Comparison of ENCODE assay signal across 11 mouse cellular contexts in genomic region chr5:65040463-65040862, GRCm38 (mm10). TPM values are rescaled to one million over a fixed set of nuclear protein-coding genes. Genes with fewer than 3 reads are reported as not detected.
DNase-seq lines count a peak whose midpoint lies in the region; ATAC-seq lines count a peak whose summit lies in the region.
"Had no signal": no experiment of that assay in that cellular context is flagged by ENCODE, and none has a peak within 500 bp of the region (broad histone marks: within the 10 kb centered on the region; RNA-seq: fewer than 3 reads in every experiment).

No protein-coding gene starts in this region.

- intact Hi-C loops in left cerebral cortex, postnatal 36 days (cut with DNase I), result no loop called here

- H3K4me1 ChIP-seq in forebrain, embryonic 14.5 days (ENCODE audit: control insufficient read depth, insufficient read depth, low read length), result peaks cover 13% of the 10 kb centered on the region; the same call in 1 of the 2 replicates
- H3K4me1 ChIP-seq: embryonic facial prominence, embryonic 13.5 days had no signal

- no peaks in the 10 kb centered on the region for H3K27me3 ChIP-seq in forebrain, embryonic 14.5 days (replicated peaks; ENCODE audit: control insufficient read depth, insufficient read depth, low read length)
- H3K27me3 ChIP-seq: embryonic facial prominence, embryonic 13.5 days; limb, embryonic 15.5 days had no signal

- peak; percentile 25 for DNase-seq in heart, postnatal 4 days
- no peak for DNase-seq in heart, adult 11 months
- peak; percentile 30 for DNase-seq in right cerebral cortex, postnatal 14 days
- no peak for DNase-seq in right cerebral cortex, postnatal 36 days (ENCODE audit: low spot score in 2 of 2)
- peak; percentile 22 to 30 for DNase-seq in thymus, postnatal 36 days
- DNase-seq in forebrain, embryonic 14.5 days (ENCODE audit: low spot score), result no peak
- no peak for DNase-seq in left cerebral cortex, postnatal 36 days (ENCODE audit: low spot score in 2 of 2)
- DNase-seq: kidney, adult 11 months had no signal

- WGBS in forebrain, embryonic 14.5 days, result 78% methylated on average over 5 of the region's 5 CpGs

- 0 out of 2 replicates have a peak, but pooled peaks have one; percentile 23 for ATAC-seq in common myeloid progenitor, adult 5-6 weeks (replicated peaks; ENCODE audit: low read depth, poor library complexity, severe bottlenecking)
- ATAC-seq in forebrain, embryonic 14.5 days, result no peak

- no peaks in the 10 kb centered on the region for H3K36me3 ChIP-seq in forebrain, embryonic 14.5 days (ENCODE audit: control insufficient read depth, insufficient read depth, low read length)

- H3K4me2 ChIP-seq in forebrain, embryonic 14.5 days (ENCODE audit: low read length), result no peak overlapping the region
- H3K4me2 ChIP-seq: embryonic facial prominence, embryonic 13.5 days; limb, embryonic 15.5 days had no signal

- H3K27ac ChIP-seq in forebrain, embryonic 14.5 days (ENCODE audit: low read depth, low read length), result no peak overlapping the region
- H3K27ac ChIP-seq: embryonic facial prominence, embryonic 13.5 days; limb, embryonic 15.5 days had no signal

- H3K4me3 ChIP-seq in forebrain, embryonic 14.5 days (ENCODE audit: low read depth, low read length), result no peak overlapping the region
- H3K4me3 ChIP-seq: embryonic facial prominence, embryonic 13.5 days; limb, embryonic 15.5 days had no signal

- no peaks in the 10 kb centered on the region for H3K9me3 ChIP-seq in forebrain, embryonic 14.5 days (replicated peaks; ENCODE audit: control insufficient read depth, low read length)
- H3K9me3 ChIP-seq: embryonic facial prominence, embryonic 13.5 days; limb, embryonic 15.5 days had no signal

- no peak overlapping the region for H3K9ac ChIP-seq in forebrain, embryonic 14.5 days (ENCODE audit: low read length)
- H3K9ac ChIP-seq: embryonic facial prominence, embryonic 13.5 days; limb, embryonic 15.5 days had no signal

RNA-seq across cellular contexts. Expression of gene Tmem156, which starts 51.5 kb away (rescaled TPM):
- total RNA-seq in heart, postnatal 4 days (2021), result under 1 TPM; 0.19 to 0.20 TPM
- total RNA-seq in common myeloid progenitor, adult 5-6 weeks (2017), result 9.6 and 13.0 TPM in 2 replicates
- 0.10 and 0.22 TPM in 2 replicates for polyA plus RNA-seq in forebrain, embryonic 14.5 days (2014; fragmentation: Nextera tagmentation; extraction: Ambion mirVana)
- total RNA-seq in left cerebral cortex, postnatal 36 days (2021), result under 1 TPM; 0.27 to 0.50 TPM

Comparison
In these comparisons a context has a peak if more than half of its experiments do, and no peak if none do; other contexts are left out.
1. DNase-seq: peak in heart, postnatal 4 days (single experiment), right cerebral cortex, postnatal 14 days (single experiment) and thymus, postnatal 36 days (2 of 2); none in heart, adult 11 months (single experiment), right cerebral cortex, postnatal 36 days (0 of 2), forebrain, embryonic 14.5 days (single experiment) and left cerebral cortex, postnatal 36 days (0 of 2).